Mouse (Mus musculus) midbrain, postnatal 0 days (tissue): ENCODE measurements around the gene Ttc23. TPM values are rescaled to one million over a fixed set of nuclear protein-coding genes. Genes with fewer than 3 reads are reported as not detected.
A peak's percentile ranks its signal among the peaks of the same experiment; 100 is the strongest.

Source experiments
- ATAC-seq: fragments of 200-750 bp; cut with Nextera tagmentation; 2 replicates; pipeline ENCODE4 v1.8.0; 2017; ENCODE audit warnings: moderate number of reproducible peaks, mild to moderate bottlenecking, moderate TSS enrichment, moderate library complexity; ENCODE audit not compliant: low FRiP score
- DNase-seq: peaks from one replicate; pipeline ENCODE4 v3.0.0-alpha.2; 2015; ENCODE audit warnings: low spot score
- H3K27ac ChIP-seq: fragments of 300-500 bp; sonication (generic); 2 replicates; pipeline ENCODE4 v1.5.1; 2014; ENCODE audit warnings: low read depth, mild to moderate bottlenecking, low read length, mixed read lengths
- H3K27me3 ChIP-seq: fragments of 300-500 bp; sonication (generic); 2 replicates; pipeline ENCODE4 v1.6.1; 2014; ENCODE audit warnings: low read length, control low read depth, mixed read lengths; ENCODE audit not compliant: insufficient read depth
- H3K36me3 ChIP-seq: fragments of 300-500 bp; sonication (generic); 2 replicates; pipeline ENCODE4 v1.6.1; 2014; ENCODE audit warnings: low read length, control low read depth, mixed read lengths; ENCODE audit not compliant: insufficient read depth
- H3K4me1 ChIP-seq: fragments of 300-500 bp; sonication (generic); 2 replicates; pipeline ENCODE4 v1.6.1; 2014; ENCODE audit warnings: mild to moderate bottlenecking, control low read depth, antibody characterized with exemption, low read length, mixed read lengths; ENCODE audit not compliant: insufficient read depth
- H3K4me2 ChIP-seq: fragments of 300-500 bp; sonication (generic); 2 replicates; pipeline ENCODE4 v1.6.1; 2014; ENCODE audit warnings: low read depth, mild to moderate bottlenecking, low read length, mixed read lengths; ENCODE audit not compliant: poor library complexity, severe bottlenecking
- H3K4me3 ChIP-seq: fragments of 300-500 bp; sonication (generic); 2 replicates; pipeline ENCODE4 v1.5.1; 2014; ENCODE audit warnings: low read depth, mild to moderate bottlenecking, low read length, moderate library complexity
- H3K9ac ChIP-seq: fragments of 300-500 bp; sonication (generic); replicated peaks from 2 replicates; pipeline ENCODE4 v1.6.1; 2014; ENCODE audit warnings: mild to moderate bottlenecking, low read length, moderate library complexity, mixed read lengths; ENCODE audit not compliant: poor library complexity, severe bottlenecking
- H3K9me3 ChIP-seq: fragments of 300-500 bp; sonication (generic); 2 replicates; pipeline ENCODE4 v1.6.1; 2016; ENCODE audit warnings: low read length, control low read depth
- CTCF ChIP-seq: IDR thresholded peaks from 2 replicates; pipeline ENCODE4 v1.5.1; 2016; ENCODE audit warnings: antibody characterized with exemption, mild to moderate bottlenecking
- WGBS: fragments of 180-500 bp; shearing (Covaris S2); extraction: QIAGEN DNeasy Blood & Tissue Kit; methylation state at CpG from one replicate; pipeline ENCODE4 v1.1.7; 2014; 5-methylcytosine and 5-hydroxymethylcytosine counted together
- polyA plus RNA-seq: library from polyadenylated mRNA; unstranded; fragments of >200 nt; fragmentation: Nextera tagmentation; extraction: Ambion mirVana; gene quantifications from 2 replicates; pipeline ENCODE4 v1.2.1, GENCODE M21; 2015
- total RNA-seq: library from RNA; depleted of rRNA; stranded (reverse); fragments of >200 nt; gene quantifications from 2 replicates; pipeline ENCODE4 v1.2.3, GENCODE M21; 2014

The Ttc23 gene
- total and polyA plus RNA-seq, 2 experiments from 2014 or later: 4.6 to 5.9 TPM

DNA sequence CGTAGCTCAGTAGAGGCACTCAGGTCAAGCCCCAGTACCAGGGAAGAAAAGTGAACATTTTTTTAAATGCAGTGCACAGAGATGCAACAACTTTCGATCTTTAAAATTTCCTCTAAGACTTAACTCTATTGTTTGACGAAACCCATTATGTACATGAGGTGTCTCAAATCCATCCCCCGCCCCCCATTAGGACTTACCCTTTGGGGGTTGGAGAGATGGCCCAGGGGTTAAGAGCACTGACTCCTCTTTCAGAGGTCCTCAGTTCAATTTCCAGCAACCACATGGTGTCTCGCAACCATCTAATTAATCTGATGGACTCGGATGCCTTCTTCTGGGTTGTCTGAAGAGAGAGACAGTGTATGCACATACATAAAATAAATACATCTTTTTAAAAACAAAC, 1.1 kb upstream of the Ttc23 start:
- Histone ChIP-seq H3K4me3 (peak overlapping the region; percentile 78), H3K9me3 (no peaks in the 10 kb centered on the region), H3K36me3 (no peaks in the 10 kb centered on the region), H3K9ac (peak overlapping the region; percentile 84), H3K4me2 (peak overlapping the region; percentile 76), H3K27ac (peak overlapping the region; percentile 94), H3K4me1 (no peaks in the 10 kb centered on the region; the same call in 1 of the 2 replicates), H3K27me3 (no peaks in the 10 kb centered on the region)
- ATAC-seq (no peak), DNase-seq (no peak)
- TF ChIP-seq CTCF: no peak
- 9% methylated on average over 6 of the region's 6 CpGs for WGBS

DNA sequence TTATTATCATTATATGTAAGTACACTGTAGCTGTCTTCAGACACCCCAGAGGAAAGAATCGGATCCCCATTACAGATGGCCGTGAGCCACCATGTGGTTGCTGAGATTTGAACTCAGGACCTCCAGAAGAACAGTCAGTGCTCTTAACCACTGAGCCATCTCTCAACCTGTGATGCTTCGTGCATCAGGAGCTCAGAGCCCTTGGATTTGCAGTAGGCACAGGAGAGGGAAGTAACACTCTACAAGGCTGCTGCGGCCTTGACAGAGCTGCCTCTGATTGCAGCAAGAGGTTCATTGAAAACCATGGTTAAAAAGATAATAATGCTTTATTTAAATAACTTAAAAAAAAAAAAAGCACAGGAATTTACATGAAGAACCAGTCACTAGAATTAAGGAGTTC, 1.2 kb downstream of the Ttc23 start:
- Histone ChIP-seq H3K4me2 (no peak overlapping the region), H3K4me3 (no peak overlapping the region), H3K4me1 (no peaks in the 10 kb centered on the region; the same call in 1 of the 2 replicates), H3K27ac (no peak overlapping the region), H3K36me3 (no peaks in the 10 kb centered on the region), H3K9ac (no peak overlapping the region), H3K27me3 (no peaks in the 10 kb centered on the region), H3K9me3 (no peaks in the 10 kb centered on the region)
- WGBS: 63% methylated on average over 4 of the region's 4 CpGs
- DNase-seq (no peak), ATAC-seq (no peak)
- no peak for TF ChIP-seq CTCF

DNA sequence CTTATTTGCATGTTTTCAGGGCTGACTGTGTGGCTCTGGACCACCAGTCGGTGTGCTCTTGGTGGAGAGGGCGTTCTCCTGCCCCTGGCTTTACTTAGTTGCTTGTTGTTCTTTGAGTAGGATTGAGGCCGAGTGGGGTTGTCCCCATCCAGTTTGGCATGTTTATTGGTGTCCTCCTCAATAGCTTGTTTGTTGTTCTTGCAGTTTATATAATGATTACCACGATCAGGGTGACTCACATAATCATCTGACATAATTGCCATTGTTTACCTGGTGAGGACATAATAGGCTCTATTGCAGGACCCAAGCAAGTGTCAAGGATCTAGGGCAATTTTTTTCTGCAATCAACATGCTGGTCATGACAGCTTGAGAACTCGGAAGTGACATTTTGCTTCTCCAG, 5.0 kb downstream of the Ttc23 start:
- TF ChIP-seq CTCF: no peak
- H3K4me3 ChIP-seq: no peak overlapping the region
- 87% methylated on average over 5 of the region's 5 CpGs for WGBS
- no peaks in the 10 kb centered on the region for H3K4me1 ChIP-seq
- H3K9ac ChIP-seq: no peak overlapping the region
- ATAC-seq (no peak), DNase-seq (no peak)
- no peaks in the 10 kb centered on the region for H3K9me3 ChIP-seq
- no peaks in the 10 kb centered on the region for H3K27me3 ChIP-seq
- no peak overlapping the region for H3K27ac ChIP-seq
- no peak overlapping the region for H3K4me2 ChIP-seq
- H3K36me3 ChIP-seq: no peaks in the 10 kb centered on the region

DNA sequence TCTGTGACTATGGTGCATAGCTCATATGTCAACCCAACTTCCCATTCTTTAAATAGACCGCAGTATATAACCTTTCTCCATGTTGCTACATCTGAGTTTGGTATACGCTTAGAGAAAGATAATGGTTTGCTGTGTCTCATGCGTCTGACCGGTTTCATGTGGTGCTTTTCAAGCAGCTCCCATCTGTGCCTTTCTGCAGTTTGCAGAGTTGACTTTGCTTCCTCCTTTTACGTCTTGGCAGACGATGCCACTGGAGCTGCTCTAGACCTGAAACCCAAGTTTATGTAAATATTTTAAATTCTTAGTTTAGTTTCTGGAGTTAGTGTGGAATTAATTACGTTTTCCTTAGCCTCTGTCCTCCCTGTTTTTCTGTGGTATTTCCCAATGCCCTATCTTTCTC, 7.5 kb downstream of the Ttc23 start:
- WGBS: 87% methylated on average over 7 of the region's 7 CpGs
- no peak for ATAC-seq

DNA sequence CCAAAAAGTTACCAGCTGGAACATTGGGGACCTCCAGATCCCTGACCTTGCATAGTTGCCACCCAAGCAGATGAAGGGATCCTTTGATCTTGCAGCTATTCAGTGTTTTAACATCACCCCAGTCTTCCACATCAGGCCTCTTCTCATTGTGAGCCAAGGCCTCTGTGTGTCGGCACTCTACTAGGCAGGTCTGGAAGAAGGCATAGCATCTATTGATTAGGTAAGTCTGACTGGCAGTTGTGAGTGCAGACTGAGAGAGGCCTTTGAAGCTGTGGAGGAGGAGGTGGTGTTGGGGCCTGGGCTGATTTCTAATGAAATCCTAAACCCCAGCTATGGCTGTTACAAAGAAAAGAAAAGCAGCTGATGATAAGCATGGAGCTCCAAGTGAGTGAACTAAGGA, 8.0 kb downstream of the Ttc23 start:
- Histone ChIP-seq H3K4me3 (no peak overlapping the region; the same call in 1 of the 2 replicates), H3K27ac (no peak overlapping the region), H3K9ac (no peak overlapping the region), H3K9me3 (no peaks in the 10 kb centered on the region), H3K4me1 (no peaks in the 10 kb centered on the region), H3K36me3 (no peaks in the 10 kb centered on the region), H3K4me2 (no peak overlapping the region), H3K27me3 (no peaks in the 10 kb centered on the region)
- no peak for TF ChIP-seq CTCF
- ATAC-seq (no peak), DNase-seq (peak; percentile 19)
- 3% methylated on average over 1 of the region's 1 CpGs for WGBS

More for the DNA sequence above, 7.5 kb downstream of the Ttc23 start:
- Histone ChIP-seq H3K27ac (no peak overlapping the region), H3K4me2 (no peak overlapping the region), H3K9me3 (no peaks in the 10 kb centered on the region), H3K27me3 (no peaks in the 10 kb centered on the region), H3K4me1 (no peaks in the 10 kb centered on the region), H3K9ac (no peak overlapping the region), H3K4me3 (no peak overlapping the region), H3K36me3 (no peaks in the 10 kb centered on the region)
- DNase-seq: no peak
- no peak for TF ChIP-seq CTCF

DNA sequence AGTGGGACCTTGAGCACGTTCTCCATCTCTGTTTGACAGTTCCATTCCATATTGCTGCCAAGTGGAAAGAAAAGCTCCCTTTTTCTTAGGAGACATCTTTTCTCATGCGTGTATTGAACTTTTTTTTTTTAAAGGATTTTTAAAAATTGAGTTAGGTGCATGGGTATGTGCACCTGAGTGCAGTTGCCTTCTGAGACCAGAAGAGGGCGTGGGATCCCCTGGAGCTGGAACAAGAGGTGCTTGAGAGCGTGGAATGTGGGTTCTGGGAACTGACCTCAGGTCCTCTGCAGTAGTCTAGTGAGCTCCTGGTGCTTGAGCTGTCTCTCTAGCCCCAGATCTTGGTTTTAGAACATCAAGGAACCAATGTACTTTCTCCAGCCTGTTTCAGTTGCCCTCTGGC, 10.9 kb downstream of the Ttc23 start:
- Histone ChIP-seq H3K4me1 (no peaks in the 10 kb centered on the region), H3K27me3 (no peaks in the 10 kb centered on the region), H3K4me2 (no peak overlapping the region), H3K9ac (no peak overlapping the region), H3K36me3 (no peaks in the 10 kb centered on the region), H3K4me3 (no peak overlapping the region), H3K9me3 (no peaks in the 10 kb centered on the region), H3K27ac (no peak overlapping the region)
- 88% methylated on average over 4 of the region's 4 CpGs for WGBS
- DNase-seq (no peak), ATAC-seq (no peak)
- peak; percentile 12; the same call in 1 of the 2 replicates for TF ChIP-seq CTCF
